Mouse (Mus musculus): ENCODE results near the gene Sema5a. TPM values are rescaled to one million over a fixed set of nuclear protein-coding genes. Genes with fewer than 3 reads are reported as not detected.

The Sema5a gene
- polyA plus RNA-seq, 1 experiment: 6.4 TPM

- Histone ChIP-seq H3K79me2 (ENCODE audit: control insufficient read depth, insufficient read depth) (no peaks in the 10 kb centered on the region), H3ac (ENCODE audit: control insufficient read depth, insufficient read length, low read depth) (no peak overlapping the region), H3K36me3 (ENCODE audit: control insufficient read depth, insufficient read depth) (no peaks in the 10 kb centered on the region), H3K4me3 (ENCODE audit: insufficient read depth, poor library complexity, severe bottlenecking) (no peak overlapping the region), H3K79me3 (ENCODE audit: low read depth) (no peaks in the 10 kb centered on the region), H3K27me3 (ENCODE audit: control insufficient read depth, insufficient read depth, insufficient read length) (no peaks in the 10 kb centered on the region)
- TF ChIP-seq CEBPB (IDR thresholded peaks at IDR 0.05; ENCODE audit: low read depth) (no peak), CTCF (IDR thresholded peaks at IDR 0.05; ENCODE audit: control insufficient read depth, insufficient read depth, insufficient read length) (no peak), MAX (IDR thresholded peaks at IDR 0.05) (no peak), MYOD1 (IDR thresholded peaks at IDR 0.05; ENCODE audit: control insufficient read depth, insufficient read length, low read depth) (no peak), MYOG (IDR thresholded peaks at IDR 0.05; ENCODE audit: control insufficient read depth, extremely low read depth, insufficient read length) (no peak), USF1 (IDR thresholded peaks at IDR 0.05; ENCODE audit: low read depth) (no peak), FOSL1 (IDR thresholded peaks at IDR 0.05; ENCODE audit: insufficient read depth, low read length, poor library complexity, severe bottlenecking) (no peak)
These were observed 11.2 kb upstream of the Sema5a start for GRCm38 (mm10) chr15:32233451-32233850.

- Histone ChIP-seq H3K4me3 (ENCODE audit: insufficient read depth, poor library complexity, severe bottlenecking) (no peak overlapping the region), H3ac (ENCODE audit: control insufficient read depth, insufficient read length, low read depth) (no peak overlapping the region), H3K27me3 (ENCODE audit: control insufficient read depth, insufficient read depth, insufficient read length) (no peaks in the 10 kb centered on the region), H3K79me2 (ENCODE audit: control insufficient read depth, insufficient read depth) (no peaks in the 10 kb centered on the region), H3K36me3 (ENCODE audit: control insufficient read depth, insufficient read depth) (no peaks in the 10 kb centered on the region), H3K79me3 (ENCODE audit: low read depth) (no peaks in the 10 kb centered on the region)
- no peak for TF ChIP-seq MYOD1 (IDR thresholded peaks at IDR 0.05; ENCODE audit: control insufficient read depth, insufficient read length, low read depth)
- TF ChIP-seq MYOG (IDR thresholded peaks at IDR 0.05; ENCODE audit: control insufficient read depth, extremely low read depth, insufficient read length): no peak
- no peak for TF ChIP-seq MAX (IDR thresholded peaks at IDR 0.05)
- no peak for TF ChIP-seq FOSL1 (IDR thresholded peaks at IDR 0.05; ENCODE audit: insufficient read depth, low read length, poor library complexity, severe bottlenecking)
- TF ChIP-seq CTCF (IDR thresholded peaks at IDR 0.05; ENCODE audit: control insufficient read depth, insufficient read depth, insufficient read length): no peak
These were observed 5.5 kb upstream of the Sema5a start for GRCm38 (mm10) chr15:32239099-32239498.

- H3K36me3 ChIP-seq (ENCODE audit: control insufficient read depth, insufficient read depth): no peaks in the 10 kb centered on the region
- no peaks in the 10 kb centered on the region for H3K79me3 ChIP-seq (ENCODE audit: low read depth)
- TF ChIP-seq CTCF (IDR thresholded peaks at IDR 0.05; ENCODE audit: control insufficient read depth, insufficient read depth, insufficient read length) (no peak), MYOG (IDR thresholded peaks at IDR 0.05; ENCODE audit: control insufficient read depth, extremely low read depth, insufficient read length) (no peak), MYOD1 (IDR thresholded peaks at IDR 0.05; ENCODE audit: control insufficient read depth, insufficient read length, low read depth) (no peak), USF1 (IDR thresholded peaks at IDR 0.05; ENCODE audit: low read depth) (no peak), MAX (IDR thresholded peaks at IDR 0.05) (no peak), FOSL1 (IDR thresholded peaks at IDR 0.05; ENCODE audit: insufficient read depth, low read length, poor library complexity, severe bottlenecking) (no peak), CEBPB (IDR thresholded peaks at IDR 0.05; ENCODE audit: low read depth) (no peak)
- H3ac ChIP-seq (ENCODE audit: control insufficient read depth, insufficient read length, low read depth): no peak overlapping the region
- H3K4me3 ChIP-seq (ENCODE audit: insufficient read depth, poor library complexity, severe bottlenecking): no peak overlapping the region
- H3K79me2 ChIP-seq (ENCODE audit: control insufficient read depth, insufficient read depth): peaks cover 3% of the 10 kb centered on the region
- H3K27me3 ChIP-seq (ENCODE audit: control insufficient read depth, insufficient read depth, insufficient read length): no peaks in the 10 kb centered on the region
These were observed 4.5 kb upstream of the Sema5a start for GRCm38 (mm10) chr15:32240159-32240558.

- TF ChIP-seq FOSL1 (IDR thresholded peaks at IDR 0.05; ENCODE audit: insufficient read depth, low read length, poor library complexity, severe bottlenecking) (no peak), USF1 (IDR thresholded peaks at IDR 0.05; ENCODE audit: low read depth) (no peak), MYOG (IDR thresholded peaks at IDR 0.05; ENCODE audit: control insufficient read depth, extremely low read depth, insufficient read length) (no peak), CEBPB (IDR thresholded peaks at IDR 0.05; ENCODE audit: low read depth) (no peak), CTCF (IDR thresholded peaks at IDR 0.05; ENCODE audit: control insufficient read depth, insufficient read depth, insufficient read length) (no peak), MAX (IDR thresholded peaks at IDR 0.05) (no peak), MYOD1 (IDR thresholded peaks at IDR 0.05; ENCODE audit: control insufficient read depth, insufficient read length, low read depth) (no peak)
- Histone ChIP-seq H3K79me2 (ENCODE audit: control insufficient read depth, insufficient read depth) (peaks cover 18% of the 10 kb centered on the region), H3K4me3 (ENCODE audit: insufficient read depth, poor library complexity, severe bottlenecking) (no peak overlapping the region), H3K36me3 (ENCODE audit: control insufficient read depth, insufficient read depth) (no peaks in the 10 kb centered on the region), H3ac (ENCODE audit: control insufficient read depth, insufficient read length, low read depth) (no peak overlapping the region), H3K27me3 (ENCODE audit: control insufficient read depth, insufficient read depth, insufficient read length) (no peaks in the 10 kb centered on the region), H3K79me3 (ENCODE audit: low read depth) (peaks cover 6% of the 10 kb centered on the region)
These were observed 2.9 kb upstream of the Sema5a start for GRCm38 (mm10) chr15:32241666-32242065.

- H3K4me3 ChIP-seq (ENCODE audit: insufficient read depth, poor library complexity, severe bottlenecking): no peak overlapping the region
- H3K36me3 ChIP-seq (ENCODE audit: control insufficient read depth, insufficient read depth): no peaks in the 10 kb centered on the region
- H3K79me3 ChIP-seq (ENCODE audit: low read depth): peaks cover 8% of the 10 kb centered on the region
- TF ChIP-seq CTCF (IDR thresholded peaks at IDR 0.05; ENCODE audit: control insufficient read depth, insufficient read depth, insufficient read length) (no peak), CEBPB (IDR thresholded peaks at IDR 0.05; ENCODE audit: low read depth) (no peak), USF1 (IDR thresholded peaks at IDR 0.05; ENCODE audit: low read depth) (no peak), MAX (IDR thresholded peaks at IDR 0.05) (no peak), FOSL1 (IDR thresholded peaks at IDR 0.05; ENCODE audit: insufficient read depth, low read length, poor library complexity, severe bottlenecking) (no peak), MYOD1 (IDR thresholded peaks at IDR 0.05; ENCODE audit: control insufficient read depth, insufficient read length, low read depth) (no peak), MYOG (IDR thresholded peaks at IDR 0.05; ENCODE audit: control insufficient read depth, extremely low read depth, insufficient read length) (no peak)
- no peaks in the 10 kb centered on the region for H3K27me3 ChIP-seq (ENCODE audit: control insufficient read depth, insufficient read depth, insufficient read length)
- H3ac ChIP-seq (ENCODE audit: control insufficient read depth, insufficient read length, low read depth): no peak overlapping the region
- peaks cover 34% of the 10 kb centered on the region for H3K79me2 ChIP-seq (ENCODE audit: control insufficient read depth, insufficient read depth)
These were observed 1.4 kb upstream of the Sema5a start for GRCm38 (mm10) chr15:32243096-32243785.
